Mouse (Mus musculus) limb, embryonic 10.5 days (tissue): ENCODE measurements around the gene Txn2. TPM values are rescaled to one million over a fixed set of nuclear protein-coding genes. Genes with fewer than 3 reads are reported as not detected.

Source experiments
- DNase-seq: peaks from one replicate; pipeline ENCODE4 v3.0.0-alpha.2; 2017; ENCODE audit warnings: low spot score
- H3K27ac ChIP-seq: fragments of 300-500 bp; sonication (generic); 2 replicates; pipeline ENCODE4 v1.5.1; 2016; ENCODE audit warnings: mild to moderate bottlenecking
- H3K27me3 ChIP-seq: fragments of 300-500 bp; sonication (generic); 2 replicates; pipeline ENCODE4 v1.6.1; 2016; ENCODE audit warnings: low read depth, mild to moderate bottlenecking; ENCODE audit not compliant: poor library complexity, severe bottlenecking
- H3K36me3 ChIP-seq: fragments of 300-500 bp; sonication (generic); 2 replicates; pipeline ENCODE4 v1.6.1; 2016; ENCODE audit warnings: mild to moderate bottlenecking, moderate library complexity
- H3K4me1 ChIP-seq: fragments of 300-500 bp; sonication (generic); 2 replicates; pipeline ENCODE4 v1.6.1; 2016
- H3K4me3 ChIP-seq: fragments of 300-500 bp; sonication (generic); 2 replicates; pipeline ENCODE4 v1.5.1; 2016; ENCODE audit warnings: mild to moderate bottlenecking, moderate library complexity
- H3K9me3 ChIP-seq: fragments of 300-500 bp; sonication (generic); replicated peaks from 2 replicates; pipeline ENCODE4 v1.6.1; 2016; ENCODE audit warnings: mild to moderate bottlenecking
- WGBS: fragments of 180-500 bp; shearing (Covaris S2); methylation state at CpG from one replicate; pipeline ENCODE4 v1.1.7; 2016; 5-methylcytosine and 5-hydroxymethylcytosine counted together
- polyA plus RNA-seq: library from polyadenylated mRNA; unstranded; fragments of >200 nt; fragmentation: Nextera tagmentation; extraction: Ambion mirVana; gene quantifications from 2 replicates; pipeline ENCODE4 v1.2.1, GENCODE M21; 2016

The Txn2 gene
- polyA plus RNA-seq, 1 experiment from 2014 or later, result 287 TPM

- DNase-seq, result peak; percentile 61
- H3K36me3 ChIP-seq, result peaks cover 40% of the 10 kb centered on the region
- WGBS, result 8% methylated on average over 52 of the region's 52 CpGs
Observed at GRCm38 (mm10) chr15:77955440-77956403, 26.9 kb upstream of the Txn2 start.

GRCm38 (mm10) chr15:77954362-77954761 is 25.6 kb upstream of the Txn2 start:
- H3K4me3 ChIP-seq, result no peak overlapping the region
- H3K27ac ChIP-seq, result no peak overlapping the region
- H3K4me1 ChIP-seq, result peaks cover 26% of the 10 kb centered on the region
- peaks cover 30% of the 10 kb centered on the region for H3K36me3 ChIP-seq
- no peak for DNase-seq
- H3K9me3 ChIP-seq, result no peaks in the 10 kb centered on the region
- peaks cover 30% of the 10 kb centered on the region for H3K27me3 ChIP-seq
- WGBS, result 91% methylated on average over 2 of the region's 2 CpGs

More at GRCm38 (mm10) chr15:77955440-77956403, 26.9 kb upstream of the Txn2 start:
- H3K27me3 ChIP-seq, result peaks cover 30% of the 10 kb centered on the region
- H3K4me3 ChIP-seq, result peak overlapping the region; percentile 67
- H3K27ac ChIP-seq, result peak overlapping the region; percentile 75
- peaks cover 26% of the 10 kb centered on the region for H3K4me1 ChIP-seq
- H3K9me3 ChIP-seq, result no peaks in the 10 kb centered on the region

GRCm38 (mm10) chr15:77952921-77953320 is 24.1 kb upstream of the Txn2 start:
- no peak overlapping the region for H3K4me3 ChIP-seq
- H3K27ac ChIP-seq, result no peak overlapping the region
- 90% methylated on average over 3 of the region's 3 CpGs for WGBS
- no peak for DNase-seq
- peaks cover 26% of the 10 kb centered on the region for H3K4me1 ChIP-seq
- peaks cover 22% of the 10 kb centered on the region for H3K36me3 ChIP-seq
- no peaks in the 10 kb centered on the region for H3K9me3 ChIP-seq
- H3K27me3 ChIP-seq, result peaks cover 30% of the 10 kb centered on the region

GRCm38 (mm10) chr15:77949061-77949460 is 20.3 kb upstream of the Txn2 start:
- no peaks in the 10 kb centered on the region for H3K9me3 ChIP-seq
- H3K4me1 ChIP-seq, result no peaks in the 10 kb centered on the region
- no peak overlapping the region for H3K27ac ChIP-seq
- H3K27me3 ChIP-seq, result peaks cover 5% of the 10 kb centered on the region; the same call in 1 of the 2 replicates
- peaks cover 46% of the 10 kb centered on the region for H3K36me3 ChIP-seq
- no peak overlapping the region for H3K4me3 ChIP-seq
- 95% methylated on average over 7 of the region's 7 CpGs for WGBS
- DNase-seq, result no peak

GRCm38 (mm10) chr15:77945711-77946110 is 16.9 kb upstream of the Txn2 start:
- no peak for DNase-seq
- no peaks in the 10 kb centered on the region for H3K27me3 ChIP-seq
- H3K4me1 ChIP-seq, result no peaks in the 10 kb centered on the region
- H3K4me3 ChIP-seq, result no peak overlapping the region
- no peaks in the 10 kb centered on the region for H3K9me3 ChIP-seq
- peaks cover 53% of the 10 kb centered on the region for H3K36me3 ChIP-seq
- no peak overlapping the region for H3K27ac ChIP-seq
- WGBS, result 91% methylated on average over 4 of the region's 4 CpGs

GRCm38 (mm10) chr15:77941563-77941962 is 12.8 kb upstream of the Txn2 start:
- WGBS, result 86% methylated on average over 3 of the region's 3 CpGs
- DNase-seq, result no peak
- Histone ChIP-seq H3K36me3 (peaks cover 30% of the 10 kb centered on the region), H3K4me1 (no peaks in the 10 kb centered on the region), H3K27me3 (no peaks in the 10 kb centered on the region), H3K9me3 (no peaks in the 10 kb centered on the region), H3K27ac (no peak overlapping the region), H3K4me3 (no peak overlapping the region)

GRCm38 (mm10) chr15:77938516-77938915 is 9.7 kb upstream of the Txn2 start:
- Histone ChIP-seq H3K4me3 (no peak overlapping the region), H3K27me3 (peaks cover 9% of the 10 kb centered on the region; the same call in 1 of the 2 replicates), H3K36me3 (peaks cover 16% of the 10 kb centered on the region), H3K4me1 (peaks cover 7% of the 10 kb centered on the region), H3K9me3 (no peaks in the 10 kb centered on the region), H3K27ac (no peak overlapping the region)
- WGBS, result 86% methylated on average over 5 of the region's 5 CpGs
- no peak for DNase-seq

- no peaks in the 10 kb centered on the region for H3K9me3 ChIP-seq
- no peak overlapping the region for H3K27ac ChIP-seq
- no peaks in the 10 kb centered on the region for H3K36me3 ChIP-seq
- H3K4me3 ChIP-seq, result no peak overlapping the region
- H3K27me3 ChIP-seq, result peaks cover 9% of the 10 kb centered on the region; the same call in 1 of the 2 replicates
- peaks cover 8% of the 10 kb centered on the region for H3K4me1 ChIP-seq
- 81% methylated on average over 14 of the region's 14 CpGs for WGBS
- DNase-seq, result no peak
Observed at GRCm38 (mm10) chr15:77935673-77936375, 7.0 kb upstream of the Txn2 start.

- DNase-seq, result no peak
- 74% methylated on average over 5 of the region's 5 CpGs for WGBS
- H3K27me3 ChIP-seq, result peaks cover 9% of the 10 kb centered on the region; the same call in 1 of the 2 replicates
- H3K4me3 ChIP-seq, result no peak overlapping the region
- H3K36me3 ChIP-seq, result no peaks in the 10 kb centered on the region
- no peak overlapping the region for H3K27ac ChIP-seq
- no peaks in the 10 kb centered on the region for H3K9me3 ChIP-seq
- peaks cover 10% of the 10 kb centered on the region for H3K4me1 ChIP-seq
Observed at GRCm38 (mm10) chr15:77934968-77935367, 6.2 kb upstream of the Txn2 start.

GRCm38 (mm10) chr15:77934326-77934725 is 5.5 kb upstream of the Txn2 start:
- H3K27ac ChIP-seq, result no peak overlapping the region
- H3K27me3 ChIP-seq, result peaks cover 9% of the 10 kb centered on the region; the same call in 1 of the 2 replicates
- WGBS, result 79% methylated on average over 11 of the region's 11 CpGs
- H3K4me1 ChIP-seq, result peaks cover 17% of the 10 kb centered on the region
- H3K36me3 ChIP-seq, result no peaks in the 10 kb centered on the region
- no peak for DNase-seq
- H3K4me3 ChIP-seq, result no peak overlapping the region
- no peaks in the 10 kb centered on the region for H3K9me3 ChIP-seq

GRCm38 (mm10) chr15:77933770-77934169 is 5.0 kb upstream of the Txn2 start:
- H3K4me3 ChIP-seq, result peak overlapping the region; percentile 16; the same call in 1 of the 2 replicates

GRCm38 (mm10) chr15:77933222-77933621 is 4.4 kb upstream of the Txn2 start:
- no peak for DNase-seq
- H3K4me1 ChIP-seq, result peaks cover 18% of the 10 kb centered on the region
- 87% methylated on average over 3 of the region's 3 CpGs for WGBS
- H3K36me3 ChIP-seq, result no peaks in the 10 kb centered on the region
- no peaks in the 10 kb centered on the region for H3K9me3 ChIP-seq
- H3K27ac ChIP-seq, result no peak overlapping the region
- H3K27me3 ChIP-seq, result peaks cover 9% of the 10 kb centered on the region; the same call in 1 of the 2 replicates
- no peak overlapping the region for H3K4me3 ChIP-seq

More at GRCm38 (mm10) chr15:77933770-77934169, 5.0 kb upstream of the Txn2 start:
- Histone ChIP-seq H3K9me3 (no peaks in the 10 kb centered on the region), H3K27me3 (peaks cover 9% of the 10 kb centered on the region; the same call in 1 of the 2 replicates), H3K36me3 (no peaks in the 10 kb centered on the region), H3K4me1 (peaks cover 18% of the 10 kb centered on the region), H3K27ac (peak overlapping the region; percentile 63; the same call in 1 of the 2 replicates)
- WGBS, result 3% methylated on average over 14 of the region's 14 CpGs
- DNase-seq, result peak; percentile 96

GRCm38 (mm10) chr15:77931689-77932016 is 2.8 kb upstream of the Txn2 start:
- no peaks in the 10 kb centered on the region for H3K9me3 ChIP-seq
- H3K36me3 ChIP-seq, result peaks cover 10% of the 10 kb centered on the region
- peaks cover 27% of the 10 kb centered on the region for H3K4me1 ChIP-seq
- H3K4me3 ChIP-seq, result no peak overlapping the region
- H3K27ac ChIP-seq, result no peak overlapping the region
- DNase-seq, result no peak
- WGBS, result 76% methylated on average over 6 of the region's 6 CpGs
- H3K27me3 ChIP-seq, result peaks cover 9% of the 10 kb centered on the region; the same call in 1 of the 2 replicates
